Mouse (Mus musculus): ENCODE measurements around the gene Myo5c.

DNA sequence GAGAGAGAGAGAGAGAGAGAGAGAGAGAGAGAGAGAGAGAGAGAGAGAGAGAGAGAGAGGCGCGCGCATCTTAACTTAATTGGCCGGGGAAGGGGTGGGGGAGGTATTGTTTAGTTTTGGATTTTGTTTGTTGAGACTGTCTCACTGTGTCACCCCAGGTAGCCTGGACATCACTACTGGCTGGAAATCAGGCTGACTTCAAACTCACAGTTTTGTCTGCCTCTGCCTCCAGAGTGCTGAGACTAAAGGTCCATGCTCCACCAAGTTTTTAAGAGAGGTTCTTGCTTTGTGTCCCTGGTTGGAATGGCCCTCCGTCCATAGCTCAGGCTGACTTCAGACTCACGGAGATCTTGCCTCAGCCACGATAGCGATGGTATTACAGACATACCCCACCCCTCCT is 1.0 kb downstream of the Myo5c start:
- no peak for TF ChIP-seq POLR2A (IDR thresholded peaks at IDR 0.05; ENCODE audit: borderline replicate concordance, insufficient read depth, low read length)
- TF ChIP-seq CTCF (IDR thresholded peaks at IDR 0.05; ENCODE audit: borderline replicate concordance, insufficient read depth, low read depth, low read length) = no peak

Data from cerebellum, adult 2 months (tissue).